Mouse (Mus musculus) stomach, embryonic 14.5 days (tissue): ENCODE data around the gene Mlf2. TPM values are rescaled to one million over a fixed set of nuclear protein-coding genes. Genes with fewer than 3 reads are reported as not detected.
A peak's percentile ranks its signal among the peaks of the same experiment; 100 is the strongest.

Source experiments
- ATAC-seq: fragments of 200-750 bp; cut with Nextera tagmentation; 2 replicates; pipeline ENCODE4 v1.8.0; 2017; ENCODE audit warnings: low read depth, moderate TSS enrichment; ENCODE audit not compliant: insufficient number of reproducible peaks, insufficient read depth, low FRiP score
- H3K27ac ChIP-seq: fragments of 300-500 bp; sonication (generic); 2 replicates; pipeline ENCODE4 v1.5.1; 2014; ENCODE audit warnings: mild to moderate bottlenecking, low read length, moderate library complexity, mixed read lengths
- H3K27me3 ChIP-seq: fragments of 300-500 bp; sonication (generic); 2 replicates; pipeline ENCODE4 v1.6.1; 2014; ENCODE audit warnings: low read length, control low read depth, mixed read lengths; ENCODE audit not compliant: control insufficient read depth, insufficient read depth
- H3K36me3 ChIP-seq: fragments of 300-500 bp; sonication (generic); 2 replicates; pipeline ENCODE4 v1.6.1; 2014; ENCODE audit warnings: mild to moderate bottlenecking, control low read depth, low read length, moderate library complexity, mixed read lengths; ENCODE audit not compliant: control insufficient read depth, insufficient read depth
- H3K4me1 ChIP-seq: fragments of 300-500 bp; sonication (generic); 2 replicates; pipeline ENCODE4 v1.6.1; 2014; ENCODE audit warnings: low read length, control low read depth, mixed read lengths; ENCODE audit not compliant: control insufficient read depth, insufficient read depth
- H3K4me2 ChIP-seq: fragments of 300-500 bp; sonication (generic); replicated peaks from 2 replicates; pipeline ENCODE4 v1.6.1; 2014; ENCODE audit warnings: low read depth, low read length, control low read depth
- H3K4me3 ChIP-seq: fragments of 300-500 bp; sonication (generic); 2 replicates; pipeline ENCODE4 v1.5.1; 2014; ENCODE audit warnings: low read depth, low read length, control low read depth
- H3K9ac ChIP-seq: fragments of 300-500 bp; sonication (generic); replicated peaks from 2 replicates; pipeline ENCODE4 v1.6.1; 2014; ENCODE audit warnings: low read depth, mild to moderate bottlenecking, control low read depth, low read length, moderate library complexity, mixed read lengths
- H3K9me3 ChIP-seq: fragments of 300-500 bp; sonication (generic); 2 replicates; pipeline ENCODE4 v1.6.1; 2016; ENCODE audit warnings: low read depth, low read length, control low read depth; ENCODE audit not compliant: control insufficient read depth
- WGBS: fragments of 180-500 bp; shearing (Covaris S2); extraction: QIAGEN DNeasy Blood & Tissue Kit; methylation state at CpG from one replicate; pipeline ENCODE4 v1.1.7; 2014; 5-methylcytosine and 5-hydroxymethylcytosine counted together
- polyA plus RNA-seq: library from polyadenylated mRNA; unstranded; fragments of >200 nt; fragmentation: Nextera tagmentation; extraction: Ambion mirVana; gene quantifications from 2 replicates; pipeline ENCODE4 v1.2.1, GENCODE M21; 2014

Gene Mlf2
- polyA plus RNA-seq, 1 experiment from 2014 or later, result 341 TPM

DNA sequence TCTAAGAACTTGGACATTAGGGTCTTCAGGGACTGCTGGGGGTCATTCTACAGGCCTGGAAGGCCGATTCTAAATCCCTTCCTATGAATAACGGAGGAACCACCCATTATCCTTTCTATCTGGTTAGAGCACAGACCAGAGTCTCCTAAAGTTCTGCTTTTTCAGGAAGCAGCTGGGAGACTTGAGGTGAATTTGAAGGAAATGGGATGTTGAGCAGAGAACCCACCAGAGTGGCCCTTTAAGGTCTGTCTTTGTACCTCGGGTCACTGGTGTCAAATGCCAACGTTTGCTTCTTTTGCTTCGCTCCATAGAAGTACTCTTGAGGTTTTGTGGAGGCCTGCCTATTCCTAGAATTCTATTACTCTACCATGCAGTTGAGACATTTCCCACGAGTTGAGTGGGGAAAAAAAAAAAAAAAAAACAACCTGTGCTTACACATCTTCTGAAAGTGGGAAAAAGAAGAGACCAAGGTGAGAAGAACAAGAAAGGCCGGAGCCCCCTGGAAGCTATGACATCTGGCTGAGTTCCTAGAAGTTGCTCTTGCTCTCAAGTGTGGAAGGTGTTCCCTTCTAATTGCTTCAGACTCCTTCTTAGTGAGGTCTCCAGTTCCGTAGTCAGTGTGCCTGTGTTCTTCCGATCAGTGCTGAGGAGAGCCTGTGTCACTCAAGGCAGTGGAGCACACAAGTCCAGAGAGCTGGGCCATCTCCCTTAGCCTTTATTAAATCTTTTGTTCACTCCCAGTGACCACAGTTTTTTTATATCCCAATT lies 10.7 kb upstream of the Mlf2 start:
- 29% methylated on average over 9 of the region's 9 CpGs for WGBS

GRCm38 (mm10) chr6:124921539-124921938 lies 9.6 kb upstream of the Mlf2 start:
- no peak overlapping the region for H3K4me2 ChIP-seq
- ATAC-seq, result no peak
- H3K36me3 ChIP-seq, result no peaks in the 10 kb centered on the region
- H3K4me1 ChIP-seq, result peaks cover 28% of the 10 kb centered on the region
- no peak overlapping the region for H3K9ac ChIP-seq
- H3K9me3 ChIP-seq, result no peaks in the 10 kb centered on the region
- H3K4me3 ChIP-seq, result no peak overlapping the region
- H3K27ac ChIP-seq, result peak overlapping the region; percentile 100; the same call in 1 of the 2 replicates
- H3K27me3 ChIP-seq, result no peaks in the 10 kb centered on the region
- 58% methylated on average over 4 of the region's 4 CpGs for WGBS

More for the DNA sequence above, 10.7 kb upstream of the Mlf2 start:
- peak overlapping the region; percentile 99 for H3K4me2 ChIP-seq
- no peaks in the 10 kb centered on the region for H3K27me3 ChIP-seq
- H3K4me3 ChIP-seq, result peak overlapping the region; percentile 18
- peak overlapping the region; percentile 100 for H3K27ac ChIP-seq
- no peak overlapping the region for H3K9ac ChIP-seq
- no peaks in the 10 kb centered on the region for H3K9me3 ChIP-seq
- peaks cover 27% of the 10 kb centered on the region for H3K4me1 ChIP-seq
- no peak for ATAC-seq
- 0 out of 2 replicates have a peak, but pooled peaks cover 2% of the 10 kb centered on the region for H3K36me3 ChIP-seq

- peak overlapping the region; percentile 39 for H3K4me2 ChIP-seq
- peaks cover 26% of the 10 kb centered on the region for H3K4me1 ChIP-seq
- H3K9ac ChIP-seq, result 0 out of 2 replicates have a peak overlapping the region, but pooled peaks have one; percentile 15
- H3K36me3 ChIP-seq, result no peaks in the 10 kb centered on the region
- no peaks in the 10 kb centered on the region for H3K9me3 ChIP-seq
- no peaks in the 10 kb centered on the region for H3K27me3 ChIP-seq
- no peak for ATAC-seq
- 9% methylated on average over 12 of the region's 12 CpGs for WGBS
- peak overlapping the region; percentile 13; the same call in 1 of the 2 replicates for H3K4me3 ChIP-seq
- H3K27ac ChIP-seq, result peak overlapping the region; percentile 93
These were observed 5.9 kb upstream of the Mlf2 start for GRCm38 (mm10) chr6:124925173-124925793.

GRCm38 (mm10) chr6:124925941-124926340 lies 5.2 kb upstream of the Mlf2 start:
- Histone ChIP-seq H3K27me3 (no peaks in the 10 kb centered on the region), H3K4me3 (peak overlapping the region; percentile 13; the same call in 1 of the 2 replicates), H3K9ac (0 out of 2 replicates have a peak overlapping the region, but pooled peaks have one; percentile 15), H3K4me2 (peak overlapping the region; percentile 39), H3K4me1 (peaks cover 21% of the 10 kb centered on the region), H3K36me3 (no peaks in the 10 kb centered on the region), H3K9me3 (no peaks in the 10 kb centered on the region), H3K27ac (peak overlapping the region; percentile 93)
- ATAC-seq, result peak; percentile 64
- WGBS, result 23% methylated on average over 5 of the region's 5 CpGs

DNA sequence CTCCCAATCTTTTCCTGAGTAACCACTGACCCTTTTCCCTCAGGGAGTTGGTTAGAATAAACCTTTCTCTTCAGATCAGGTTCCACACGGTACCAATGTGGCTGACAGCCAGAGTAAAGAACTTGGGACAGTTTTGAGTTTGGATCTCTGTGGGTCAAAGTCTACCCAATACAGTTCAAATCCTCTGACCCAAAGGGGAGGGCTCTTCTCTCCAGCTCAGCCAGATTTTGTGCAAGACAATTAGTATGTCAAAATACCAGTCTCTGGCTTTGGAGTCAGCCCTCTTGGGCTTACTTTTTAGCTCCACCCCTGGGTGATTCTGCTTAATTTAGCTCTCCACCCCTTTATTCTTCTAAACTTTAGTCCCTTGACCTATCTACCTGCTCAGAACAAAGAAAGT lies 955 bp upstream of the Mlf2 start:
- Histone ChIP-seq H3K27ac (peak overlapping the region; percentile 94; the same call in 1 of the 2 replicates), H3K4me1 (peaks cover 22% of the 10 kb centered on the region), H3K36me3 (peaks cover 21% of the 10 kb centered on the region), H3K9ac (no peak overlapping the region), H3K27me3 (no peaks in the 10 kb centered on the region), H3K9me3 (no peaks in the 10 kb centered on the region), H3K4me2 (peak overlapping the region; percentile 27; the same call in 1 of the 2 replicates), H3K4me3 (peak overlapping the region; percentile 78)
- WGBS, result 25% methylated on average over 1 of the region's 1 CpGs
- no peak for ATAC-seq

GRCm38 (mm10) chr6:124931525-124932313 lies 533 bp downstream of the Mlf2 start:
- no peaks in the 10 kb centered on the region for H3K27me3 ChIP-seq
- H3K27ac ChIP-seq, result peak overlapping the region; percentile 94
- H3K36me3 ChIP-seq, result peaks cover 35% of the 10 kb centered on the region
- peak overlapping the region; percentile 81 for H3K9ac ChIP-seq
- H3K4me3 ChIP-seq, result peak overlapping the region; percentile 78
- 2% methylated on average over 48 of the region's 48 CpGs for WGBS
- H3K4me1 ChIP-seq, result peaks cover 11% of the 10 kb centered on the region
- no peaks in the 10 kb centered on the region for H3K9me3 ChIP-seq
- ATAC-seq, result peak; percentile 11
- peak overlapping the region; percentile 95 for H3K4me2 ChIP-seq

- Histone ChIP-seq H3K9me3 (no peaks in the 10 kb centered on the region), H3K36me3 (peaks cover 39% of the 10 kb centered on the region), H3K27ac (peak overlapping the region; percentile 94), H3K4me3 (peak overlapping the region; percentile 78), H3K4me1 (peaks cover 11% of the 10 kb centered on the region), H3K27me3 (no peaks in the 10 kb centered on the region), H3K4me2 (peak overlapping the region; percentile 95), H3K9ac (peak overlapping the region; percentile 81)
- 40% methylated on average over 12 of the region's 12 CpGs for WGBS
- ATAC-seq, result no peak
These were observed 1.1 kb downstream of the Mlf2 start for GRCm38 (mm10) chr6:124932314-124932695.

DNA sequence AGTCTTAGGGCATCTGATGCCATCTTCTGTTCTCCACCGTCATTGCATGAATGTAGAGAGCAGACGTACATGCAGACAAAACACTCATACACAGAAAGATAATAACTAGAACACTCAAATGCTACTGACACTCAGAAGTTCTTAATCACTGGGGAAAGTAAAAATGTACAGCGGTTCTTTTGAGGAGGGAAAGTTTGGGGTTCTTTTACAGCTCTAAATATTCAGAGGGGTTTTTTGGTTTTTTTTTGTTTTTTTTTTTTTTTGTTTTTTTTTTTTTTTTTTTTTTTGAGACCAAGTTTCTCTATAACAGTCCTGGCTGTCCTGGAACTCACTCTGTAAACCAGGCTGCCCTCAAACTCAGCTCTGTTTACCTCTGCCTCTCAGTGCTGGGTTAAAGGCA lies 1.9 kb downstream of the Mlf2 start:
- Histone ChIP-seq H3K27ac (no peak overlapping the region), H3K27me3 (no peaks in the 10 kb centered on the region), H3K4me2 (peak overlapping the region; percentile 95)

More for the DNA sequence above, 1.9 kb downstream of the Mlf2 start:
- no peak for ATAC-seq
- Histone ChIP-seq H3K36me3 (peaks cover 47% of the 10 kb centered on the region), H3K4me1 (peaks cover 11% of the 10 kb centered on the region), H3K4me3 (no peak overlapping the region), H3K9ac (no peak overlapping the region), H3K9me3 (no peaks in the 10 kb centered on the region)
- 94% methylated on average over 3 of the region's 3 CpGs for WGBS
